Mouse (Mus musculus): ENCODE results near the gene Gpn2. TPM values are rescaled to one million over a fixed set of nuclear protein-coding genes. Genes with fewer than 3 reads are reported as not detected.

Gpn2 gene
- polyA plus RNA-seq, 1 experiment: 32.2 TPM

DNA sequence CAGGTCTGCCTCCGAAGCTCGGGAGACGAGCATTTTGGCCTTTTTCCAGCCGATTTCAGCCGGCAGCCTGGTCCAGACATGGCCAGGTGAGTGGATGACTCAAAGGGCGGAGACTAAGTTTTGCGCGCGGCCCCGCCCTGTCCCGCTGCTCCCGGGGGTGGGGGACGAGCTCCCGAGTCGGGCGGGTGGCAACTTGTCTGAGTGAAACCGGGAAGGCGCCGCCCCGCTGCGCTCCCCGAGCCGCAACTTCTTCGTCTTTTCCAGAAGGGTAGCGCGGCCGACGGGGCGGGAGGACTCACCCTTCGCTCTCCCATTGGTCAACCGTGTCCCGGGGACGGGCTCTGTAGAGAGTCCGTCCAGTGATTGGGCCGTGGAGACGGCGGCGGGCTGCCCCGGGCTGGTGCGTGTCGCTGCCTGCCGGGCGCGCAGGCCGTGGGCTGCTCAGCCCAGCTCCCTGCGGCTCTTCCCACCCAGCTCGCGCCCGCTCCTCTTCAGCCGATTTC is 15.5 kb downstream of the Gpn2 start:
- H3ac ChIP-seq (ENCODE audit: control insufficient read depth, insufficient read length): no peak overlapping the region
- H3K4me2 ChIP-seq (ENCODE audit: low read depth): peak overlapping the region; percentile 98
- H3K79me2 ChIP-seq (ENCODE audit: control insufficient read depth, insufficient read depth): no peaks in the 10 kb centered on the region
- TF ChIP-seq MAX (IDR thresholded peaks at IDR 0.05; ENCODE audit: low read depth) (no peak), POLR2A (IDR thresholded peaks at IDR 0.05; ENCODE audit: insufficient read length, low read depth) (peak; percentile 65), CEBPB (IDR thresholded peaks at IDR 0.05; ENCODE audit: insufficient read depth, poor library complexity, severe bottlenecking) (no peak), MYOD1 (IDR thresholded peaks at IDR 0.05; ENCODE audit: control insufficient read depth in 1 of 3, insufficient read length in 2 of 3, low read depth in 2 of 3) (no peak), E2F4 (IDR thresholded peaks at IDR 0.05; ENCODE audit: insufficient read depth) (peak; percentile 72), USF1 (IDR thresholded peaks at IDR 0.05; ENCODE audit: low read depth) (no peak), SRF (IDR thresholded peaks at IDR 0.05; ENCODE audit: control insufficient read depth, insufficient read length, low read depth) (peak; percentile 11), TCF12 (IDR thresholded peaks at IDR 0.05; ENCODE audit: insufficient read depth, poor library complexity, severe bottlenecking) (no peak), REST (IDR thresholded peaks at IDR 0.05; ENCODE audit: insufficient read depth, insufficient read length) (no peak), POLR2AphosphoS2 (IDR thresholded peaks at IDR 0.05; ENCODE audit: insufficient read length, low read depth) (peak; percentile 83)
- peak overlapping the region; percentile 24 for H3K4me3 ChIP-seq
- H3K36me3 ChIP-seq (ENCODE audit: control insufficient read depth, insufficient read depth): no peaks in the 10 kb centered on the region
- H3K27me3 ChIP-seq (ENCODE audit: control insufficient read depth, insufficient read depth, insufficient read length): no peaks in the 10 kb centered on the region

DNA sequence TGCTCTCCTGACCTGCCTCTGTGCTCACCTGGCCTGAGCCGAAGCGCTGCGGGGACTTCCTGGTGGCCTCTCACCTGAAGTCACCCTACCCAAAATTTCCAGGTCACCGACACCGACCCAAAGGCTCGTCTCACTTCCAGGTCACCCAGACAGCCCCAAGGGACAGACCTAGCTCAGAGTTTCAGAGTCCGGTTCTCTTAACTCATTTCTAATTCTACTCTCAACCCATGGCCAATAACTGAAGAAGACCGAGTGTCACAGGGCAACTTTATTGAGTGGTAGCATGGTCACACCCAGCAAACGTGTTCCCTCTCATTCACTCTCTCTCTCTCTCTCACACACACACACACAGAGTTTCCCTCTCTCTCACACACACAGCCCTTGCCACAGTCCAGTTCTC is 16.1 kb downstream of the Gpn2 start:
- Histone ChIP-seq H3K4me2 (ENCODE audit: low read depth) (peak overlapping the region; percentile 86), H3K36me3 (ENCODE audit: control insufficient read depth, insufficient read depth) (no peaks in the 10 kb centered on the region), H3ac (ENCODE audit: control insufficient read depth, insufficient read length) (no peak overlapping the region), H3K4me3 (peak overlapping the region; percentile 24), H3K79me2 (ENCODE audit: control insufficient read depth, insufficient read depth) (no peaks in the 10 kb centered on the region), H3K27me3 (ENCODE audit: control insufficient read depth, insufficient read depth, insufficient read length) (no peaks in the 10 kb centered on the region)
- TF ChIP-seq POLR2AphosphoS2 (IDR thresholded peaks at IDR 0.05; ENCODE audit: insufficient read length, low read depth) (no peak), TCF12 (IDR thresholded peaks at IDR 0.05; ENCODE audit: insufficient read depth, poor library complexity, severe bottlenecking) (no peak), CEBPB (IDR thresholded peaks at IDR 0.05; ENCODE audit: insufficient read depth, poor library complexity, severe bottlenecking) (no peak), REST (IDR thresholded peaks at IDR 0.05; ENCODE audit: insufficient read depth, insufficient read length) (no peak), MYOD1 (IDR thresholded peaks at IDR 0.05; ENCODE audit: control insufficient read depth in 1 of 3, insufficient read length in 2 of 3, low read depth in 2 of 3) (no peak), E2F4 (IDR thresholded peaks at IDR 0.05; ENCODE audit: insufficient read depth) (no peak), MAX (IDR thresholded peaks at IDR 0.05; ENCODE audit: low read depth) (no peak), TCF3 (IDR thresholded peaks at IDR 0.05; ENCODE audit: insufficient read length, low read depth) (no peak), SRF (IDR thresholded peaks at IDR 0.05; ENCODE audit: control insufficient read depth, insufficient read length, low read depth) (no peak), POLR2A (IDR thresholded peaks at IDR 0.05; ENCODE audit: insufficient read length, low read depth) (no peak), USF1 (IDR thresholded peaks at IDR 0.05; ENCODE audit: low read depth) (no peak), MYOG (IDR thresholded peaks at IDR 0.05; ENCODE audit: control insufficient read depth in 1 of 3, insufficient read depth in 1 of 3, insufficient read length in 2 of 3, low read depth in 2 of 3) (no peak)

DNA sequence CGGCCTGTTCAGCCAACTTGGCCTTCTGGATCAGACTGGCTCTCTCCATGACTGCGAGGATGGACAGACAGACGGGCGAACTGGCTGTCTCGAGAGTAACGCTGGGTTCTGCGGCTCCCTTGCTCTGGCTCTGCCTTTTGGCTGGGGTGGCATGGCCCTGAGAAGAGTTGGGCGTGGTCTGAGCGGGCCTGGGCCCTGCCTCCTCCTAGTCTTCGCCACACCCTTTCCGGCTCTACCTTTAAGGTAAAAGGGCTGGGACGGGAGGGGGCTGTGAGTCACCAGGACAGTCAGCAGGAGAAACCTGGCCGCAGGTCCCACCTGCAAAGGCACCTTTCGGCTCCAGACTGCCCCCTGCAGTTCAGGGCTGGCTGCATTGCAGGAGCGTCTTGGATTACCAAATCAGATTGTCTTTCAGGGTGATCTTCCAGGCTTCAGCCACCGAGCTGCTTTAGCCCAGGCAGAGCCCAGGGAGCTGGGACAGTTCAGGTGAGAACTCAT is 17.6 kb downstream of the Gpn2 start, which contains the start of gene Sfn:
Sfn (minus strand) TSS at position 448 of the 498 bp plus-strand sequence.
- no peak within 1 kb of the TSS for H3ac ChIP-seq (ENCODE audit: control insufficient read depth, insufficient read length)
- H3K4me3 ChIP-seq: no peak within 1 kb of the TSS
- H3K79me2 ChIP-seq (ENCODE audit: control insufficient read depth, insufficient read depth): no peaks in the 10 kb centered on the region
- TF ChIP-seq CEBPB (IDR thresholded peaks at IDR 0.05; ENCODE audit: insufficient read depth, poor library complexity, severe bottlenecking) (no peak), MYOG (IDR thresholded peaks at IDR 0.05; ENCODE audit: control insufficient read depth in 1 of 3, insufficient read depth in 1 of 3, insufficient read length in 2 of 3, low read depth in 2 of 3) (no peak), REST (IDR thresholded peaks at IDR 0.05; ENCODE audit: insufficient read depth, insufficient read length) (no peak), MAX (IDR thresholded peaks at IDR 0.05; ENCODE audit: low read depth) (no peak), MYOD1 (IDR thresholded peaks at IDR 0.05; ENCODE audit: control insufficient read depth in 1 of 3, insufficient read length in 2 of 3, low read depth in 2 of 3) (no peak), POLR2A (IDR thresholded peaks at IDR 0.05; ENCODE audit: insufficient read length, low read depth) (no peak), SRF (IDR thresholded peaks at IDR 0.05; ENCODE audit: control insufficient read depth, insufficient read length, low read depth) (no peak), TCF3 (IDR thresholded peaks at IDR 0.05; ENCODE audit: insufficient read length, low read depth) (no peak)
- H3K36me3 ChIP-seq (ENCODE audit: control insufficient read depth, insufficient read depth): no peaks in the 10 kb centered on the region
- no peak within 1 kb of the TSS for H3K4me2 ChIP-seq (ENCODE audit: low read depth)
- H3K27me3 ChIP-seq (ENCODE audit: control insufficient read depth, insufficient read depth, insufficient read length): no peaks in the 10 kb centered on the region

DNA sequence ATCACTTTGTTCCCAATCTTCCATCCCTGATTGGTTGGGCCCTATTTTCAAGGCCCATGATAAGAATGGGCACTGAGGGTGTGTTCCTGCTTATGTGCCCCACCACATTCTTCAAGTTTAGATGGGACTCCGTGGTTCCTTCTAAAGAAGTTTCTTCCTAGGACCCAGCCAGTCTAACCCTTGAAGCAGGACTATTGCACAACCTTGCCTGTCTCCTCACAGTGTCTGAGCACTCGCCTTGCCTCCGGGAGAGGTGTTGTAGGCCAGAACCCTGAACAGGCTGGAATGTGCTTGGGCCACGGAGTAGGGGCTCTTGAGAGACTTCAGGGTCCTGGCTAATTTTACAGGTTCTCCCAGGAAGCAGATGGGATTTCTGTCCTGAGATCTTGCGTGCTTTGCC is 18.9 kb downstream of the Gpn2 start:
- no peaks in the 10 kb centered on the region for H3K27me3 ChIP-seq (ENCODE audit: control insufficient read depth, insufficient read depth, insufficient read length)
- TF ChIP-seq USF1 (IDR thresholded peaks at IDR 0.05; ENCODE audit: low read depth): no peak
- no peak for TF ChIP-seq REST (IDR thresholded peaks at IDR 0.05; ENCODE audit: insufficient read depth, insufficient read length)
- no peak for TF ChIP-seq MAX (IDR thresholded peaks at IDR 0.05; ENCODE audit: low read depth)
- TF ChIP-seq SRF (IDR thresholded peaks at IDR 0.05; ENCODE audit: control insufficient read depth, insufficient read length, low read depth): no peak
- no peak for TF ChIP-seq MYOD1 (IDR thresholded peaks at IDR 0.05; ENCODE audit: control insufficient read depth in 1 of 3, insufficient read length in 2 of 3, low read depth in 2 of 3)
- TF ChIP-seq TCF3 (IDR thresholded peaks at IDR 0.05; ENCODE audit: insufficient read length, low read depth): no peak
- TF ChIP-seq POLR2A (IDR thresholded peaks at IDR 0.05; ENCODE audit: insufficient read length, low read depth): no peak
- TF ChIP-seq E2F4 (IDR thresholded peaks at IDR 0.05; ENCODE audit: insufficient read depth): no peak
- no peak overlapping the region for H3ac ChIP-seq (ENCODE audit: control insufficient read depth, insufficient read length)

DNA sequence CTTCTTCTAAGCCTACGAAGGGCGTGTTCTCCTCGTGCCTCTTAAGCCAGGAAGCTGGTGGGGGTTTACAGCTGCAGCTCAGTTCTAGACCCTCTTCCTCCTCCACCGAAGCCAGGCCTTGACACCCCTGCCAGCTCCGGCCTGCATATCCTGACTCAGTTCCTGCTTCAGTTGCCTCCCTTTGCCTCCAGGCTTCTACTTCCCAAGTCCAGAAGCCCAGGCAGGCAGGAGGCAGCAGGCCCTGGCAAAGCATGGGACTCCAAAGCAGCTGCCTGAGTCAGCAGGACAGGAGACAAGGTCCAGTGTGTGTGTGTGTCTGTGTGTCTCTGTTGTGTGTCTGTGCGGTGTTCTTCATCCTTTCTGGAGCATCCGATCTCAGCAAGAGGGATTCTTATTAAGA is 20.0 kb downstream of the Gpn2 start:
- Histone ChIP-seq H3ac (ENCODE audit: control insufficient read depth, insufficient read length) (no peak overlapping the region), H3K27me3 (ENCODE audit: control insufficient read depth, insufficient read depth, insufficient read length) (no peaks in the 10 kb centered on the region), H3K4me3 (no peak overlapping the region), H3K36me3 (ENCODE audit: control insufficient read depth, insufficient read depth) (no peaks in the 10 kb centered on the region), H3K4me2 (ENCODE audit: low read depth) (peak overlapping the region; percentile 51), H3K79me2 (ENCODE audit: control insufficient read depth, insufficient read depth) (no peaks in the 10 kb centered on the region)
- TF ChIP-seq MYOD1 (IDR thresholded peaks at IDR 0.05; ENCODE audit: control insufficient read depth in 1 of 3, insufficient read length in 2 of 3, low read depth in 2 of 3) (peak in 1 of 3 experiments; percentile 46), CEBPB (IDR thresholded peaks at IDR 0.05; ENCODE audit: insufficient read depth, poor library complexity, severe bottlenecking) (no peak), TCF3 (IDR thresholded peaks at IDR 0.05; ENCODE audit: insufficient read length, low read depth) (no peak), USF1 (IDR thresholded peaks at IDR 0.05; ENCODE audit: low read depth) (no peak), REST (IDR thresholded peaks at IDR 0.05; ENCODE audit: insufficient read depth, insufficient read length) (no peak)

More for the DNA sequence above, 18.9 kb downstream of the Gpn2 start:
- H3K4me3 ChIP-seq: no peak overlapping the region
- H3K4me2 ChIP-seq (ENCODE audit: low read depth): no peak overlapping the region
- no peaks in the 10 kb centered on the region for H3K79me2 ChIP-seq (ENCODE audit: control insufficient read depth, insufficient read depth)
- H3K36me3 ChIP-seq (ENCODE audit: control insufficient read depth, insufficient read depth): no peaks in the 10 kb centered on the region
